Mouse (Mus musculus) small intestine, adult 2 months (tissue): ENCODE data around the gene Prrg4.

Source experiments
- CTCF ChIP-seq: fragments of 200-500 bp; IDR thresholded peaks from 2 replicates; pipeline ENCODE4 v1.5.1; 2012; ENCODE audit warnings: low read depth, mild to moderate bottlenecking, control low read depth, inconsistent platforms, low read length, moderate library complexity, mixed read lengths; ENCODE audit not compliant: insufficient replicate concordance, insufficient read length; ENCODE audit errors: extremely low read depth
- POLR2A ChIP-seq: fragments of 200-500 bp; IDR thresholded peaks from 2 replicates; pipeline ENCODE4 v1.6.1; 2012; ENCODE audit warnings: low read depth, mild to moderate bottlenecking, control low read depth, inconsistent platforms, low read length, moderate library complexity

DNA sequence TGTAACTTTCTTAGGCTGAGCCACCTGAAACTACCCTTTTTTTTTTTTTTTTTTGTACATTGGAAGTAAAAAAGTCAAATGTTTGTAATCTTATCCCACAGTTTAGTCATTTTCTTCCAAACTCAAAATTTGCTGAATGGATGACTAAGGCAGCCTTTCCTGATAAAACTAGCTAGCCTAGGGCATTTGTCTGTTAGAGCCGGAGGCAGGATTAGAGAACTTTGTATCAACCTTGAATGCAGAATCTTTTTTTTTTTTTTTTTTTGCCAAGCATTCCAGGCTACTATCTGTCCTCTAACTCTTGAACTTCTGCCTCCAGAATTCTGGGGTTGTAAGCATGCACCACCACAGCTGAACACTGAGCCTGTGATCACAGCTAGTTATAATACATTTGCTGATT, 5.2 kb upstream of the Prrg4 start:
- TF ChIP-seq CTCF (no peak), POLR2A (no peak)
